Mouse (Mus musculus) gastrocnemius, postnatal 14 days (tissue): ENCODE results near the gene Zc3h15. TPM values are rescaled to one million over a fixed set of nuclear protein-coding genes. Genes with fewer than 3 reads are reported as not detected.
"Not testable (repeated sequence)": the region's sequence is repeated elsewhere in the genome, so short reads cannot be mapped to it uniquely, and the experiment has no call there.

ENCODE experiments used
- DNase-seq: peaks from one replicate; pipeline ENCODE4 v3.0.0; 2021; ENCODE audit warnings: mixed read lengths
- intact Hi-C: fragments of 180-260 bp; cut with DNase I; formaldehyde crosslinking; loops from one replicate; pipeline ENCODE4 v1.15.1; 2025; ENCODE audit warnings: low total_unique reads
- total RNA-seq, 2 experiments: library from RNA; stranded (reverse); gene quantifications; 2 replicates each; pipeline ENCODE4 v1.2.3; 2021

The Zc3h15 gene
- total RNA-seq, 2 experiments from 2014 or later, result 51.8 to 53.4 TPM

DNA sequence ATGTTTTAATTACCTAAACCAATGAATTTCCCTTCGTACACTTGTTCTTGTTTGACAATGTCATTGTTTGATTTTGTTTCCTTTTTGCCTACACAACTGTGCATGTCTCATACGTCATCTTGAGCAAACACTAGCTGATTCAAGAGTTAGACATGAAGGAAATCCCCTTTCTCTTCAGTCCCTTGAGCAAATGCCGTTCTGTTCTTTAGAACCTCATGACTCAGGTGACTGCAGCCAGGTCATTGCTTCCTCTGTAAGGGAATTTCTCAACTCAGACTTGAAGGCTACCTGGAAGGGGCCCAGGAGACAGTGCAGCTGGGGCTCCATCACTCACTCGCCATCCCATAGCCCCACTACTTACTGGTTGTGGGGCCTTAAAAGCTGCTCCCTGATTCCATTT lies 56.4 kb downstream of the Zc3h15 start:
- DNase-seq, result no peak
- intact Hi-C loops, result loop anchor here (10.0 kb wide), 1 partner anchor 74 kb away; no protein-coding TSS in a partner anchor

DNA sequence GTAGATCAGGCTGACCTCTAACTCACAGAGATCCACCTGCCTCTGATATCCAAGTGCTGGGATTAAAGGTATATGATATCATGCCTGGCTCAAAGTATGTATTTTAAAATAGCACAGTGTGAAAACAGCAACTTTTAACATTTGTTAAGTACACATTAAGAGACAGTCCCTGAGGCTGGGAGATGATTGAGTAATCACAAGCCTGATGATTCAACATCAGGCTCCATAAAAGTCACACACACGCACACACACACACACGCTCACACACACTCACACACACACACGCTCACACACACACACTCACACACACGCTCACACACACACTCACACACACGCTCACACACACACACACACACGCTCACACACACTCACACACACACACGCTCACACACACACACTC lies 58.2 kb downstream of the Zc3h15 start:
- intact Hi-C loops, result loop anchor here (10.0 kb wide), 1 partner anchor 72 kb away; no protein-coding TSS in a partner anchor
- DNase-seq, result no peak

DNA sequence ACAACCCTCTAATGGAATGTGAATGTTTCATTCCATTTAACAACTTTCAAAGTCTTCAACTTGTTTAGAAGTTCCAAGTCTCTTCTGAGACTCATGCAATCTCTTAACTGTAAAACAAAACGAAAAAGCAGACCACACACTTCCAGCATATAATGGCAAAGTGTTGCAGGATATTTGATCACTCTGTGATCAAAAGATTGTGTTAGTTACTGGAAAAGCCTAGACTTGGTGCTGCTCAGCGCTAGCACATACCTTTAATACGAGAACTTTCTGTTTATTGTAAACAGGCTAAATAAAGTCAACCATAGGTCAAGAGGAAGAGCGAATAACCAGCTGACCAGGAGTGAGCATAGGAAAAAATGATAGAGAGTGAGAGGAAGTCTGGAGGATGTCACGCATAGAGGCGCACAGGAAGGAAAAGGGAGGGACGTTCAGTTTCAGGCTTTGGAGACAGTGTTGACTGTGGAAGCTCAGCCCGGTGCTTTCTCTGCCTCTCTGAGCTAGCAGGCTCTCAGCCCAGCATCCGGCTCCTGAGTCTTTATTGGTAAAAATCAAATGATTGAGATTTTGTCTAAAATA lies 61.4 kb downstream of the Zc3h15 start:
- intact Hi-C loops, result loop anchor here (10.0 kb wide), 1 partner anchor 69 kb away; no protein-coding TSS in a partner anchor
- DNase-seq, result no peak

DNA sequence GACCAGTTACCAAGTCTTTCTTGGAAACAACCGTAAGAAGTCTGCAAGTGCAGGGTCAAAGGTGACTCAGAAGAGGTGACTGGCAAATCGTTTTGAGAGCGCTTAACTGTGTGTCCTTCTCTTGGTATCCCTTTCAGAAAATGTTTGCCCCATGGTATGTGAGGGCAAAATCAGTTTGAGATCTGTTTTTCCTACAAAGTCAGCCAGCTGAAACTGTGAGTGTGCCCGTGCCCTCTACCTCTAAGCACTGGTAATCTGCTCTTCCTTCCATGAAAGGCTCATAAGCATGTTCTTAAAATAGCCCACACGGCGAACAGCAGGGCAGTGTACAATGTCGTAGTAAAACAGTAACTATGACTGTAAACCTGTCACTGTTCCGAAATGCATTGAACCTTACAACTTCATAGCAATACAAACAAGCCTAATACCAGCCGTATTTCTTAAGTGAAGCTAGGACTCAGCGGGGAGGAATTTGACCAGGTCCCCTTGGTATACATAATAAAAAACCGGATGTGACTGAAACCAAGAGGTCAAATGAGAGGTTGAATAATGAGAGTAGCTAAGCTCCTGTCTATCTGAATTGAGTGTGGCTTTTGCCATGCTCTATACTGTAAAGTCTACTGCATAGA lies 65.8 kb downstream of the Zc3h15 start:
- no peak for DNase-seq
- intact Hi-C loops, result loop anchor here (10.0 kb wide), 1 partner anchor 65 kb away; no protein-coding TSS in a partner anchor

DNA sequence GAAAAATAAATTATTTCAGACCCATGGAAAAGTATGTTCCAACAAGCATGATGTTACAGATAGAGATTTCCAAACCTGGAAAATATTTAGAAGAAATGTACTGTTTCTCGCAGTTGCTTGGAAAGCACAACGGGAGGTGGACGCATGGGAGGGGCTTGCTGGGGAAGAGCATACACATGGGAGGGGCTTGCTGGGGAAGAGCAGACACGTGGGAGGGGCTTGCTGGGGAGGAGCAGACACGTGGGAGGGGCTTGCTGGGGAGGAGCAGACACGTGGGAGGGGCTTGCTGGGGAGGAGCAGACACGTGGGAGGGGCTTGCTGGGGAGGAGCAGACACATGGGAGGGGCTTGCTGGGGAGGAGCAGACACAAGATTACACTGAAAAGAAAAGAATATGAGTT lies 69.0 kb downstream of the Zc3h15 start:
- intact Hi-C loops, DNase-seq: not testable (repeated sequence)

DNA sequence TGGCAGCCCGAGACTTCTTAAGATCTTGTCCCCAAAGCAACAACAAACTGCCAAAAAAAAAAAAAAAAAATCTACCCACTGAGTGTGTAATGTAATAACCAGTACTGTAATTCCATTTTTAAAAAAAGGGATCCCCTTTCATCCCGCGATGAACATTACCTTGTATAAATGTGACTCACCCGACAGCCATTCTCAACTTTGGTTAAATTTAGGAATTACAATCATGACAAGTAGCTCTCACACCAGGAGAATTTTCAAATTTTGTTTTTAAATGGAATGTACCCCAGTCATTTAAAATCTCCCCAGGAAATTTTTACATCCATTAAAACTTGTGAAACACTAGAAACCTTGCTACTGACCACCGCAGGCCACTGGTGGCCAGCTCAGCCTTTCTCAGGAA lies 69.7 kb downstream of the Zc3h15 start:
- intact Hi-C loops, result no loop called here
- no peak for DNase-seq

Other genes with a start within 250 kb of the Zc3h15 start
- 10 to 100 TPM; 46.3 to 58.0 TPM for gene Itgav, start 80.0 kb downstream of the Zc3h15 start, total RNA-seq
- gene Fam171b, start 168.2 kb downstream of the Zc3h15 start, total RNA-seq, result 1 to 10 TPM; 2.6 to 2.8 TPM